Mouse (Mus musculus) kidney, embryonic 14.5 days (tissue): ENCODE measurements around the gene Rerg. TPM values are rescaled to one million over a fixed set of nuclear protein-coding genes. Genes with fewer than 3 reads are reported as not detected.
A peak's percentile ranks its signal among the peaks of the same experiment; 100 is the strongest.

ENCODE experiments used
- ATAC-seq: fragments of 200-750 bp; cut with Nextera tagmentation; 2 replicates; pipeline ENCODE4 v1.8.0; 2017; ENCODE audit warnings: moderate number of reproducible peaks, mild to moderate bottlenecking, moderate TSS enrichment, moderate library complexity; ENCODE audit not compliant: low FRiP score, low TSS enrichment
- H3K27ac ChIP-seq: fragments of 300-500 bp; sonication (generic); 2 replicates; pipeline ENCODE4 v1.5.1; 2014; ENCODE audit warnings: low read depth, mild to moderate bottlenecking, low read length, moderate library complexity, mixed read lengths
- H3K27me3 ChIP-seq: fragments of 300-500 bp; sonication (generic); 2 replicates; pipeline ENCODE4 v1.6.1; 2014; ENCODE audit warnings: mild to moderate bottlenecking, low read length; ENCODE audit not compliant: control insufficient read depth, insufficient read depth
- H3K36me3 ChIP-seq: fragments of 300-500 bp; sonication (generic); 2 replicates; pipeline ENCODE4 v1.6.1; 2014; ENCODE audit warnings: low read length, mixed read lengths; ENCODE audit not compliant: control insufficient read depth, insufficient read depth
- H3K4me1 ChIP-seq: fragments of 300-500 bp; sonication (generic); 2 replicates; pipeline ENCODE4 v1.6.1; 2014; ENCODE audit warnings: low read length, mixed read lengths; ENCODE audit not compliant: control insufficient read depth, insufficient read depth
- H3K4me2 ChIP-seq: fragments of 300-500 bp; sonication (generic); replicated peaks from 2 replicates; pipeline ENCODE4 v1.6.1; 2014; ENCODE audit warnings: low read depth, mild to moderate bottlenecking, low read length
- H3K4me3 ChIP-seq: fragments of 300-500 bp; sonication (generic); 2 replicates; pipeline ENCODE4 v1.5.1; 2014; ENCODE audit warnings: mild to moderate bottlenecking, low read length
- H3K9ac ChIP-seq: fragments of 300-500 bp; sonication (generic); 2 replicates; pipeline ENCODE4 v1.6.1; 2014; ENCODE audit warnings: low read depth, mild to moderate bottlenecking, low read length, moderate library complexity
- H3K9me3 ChIP-seq: fragments of 300-500 bp; sonication (generic); 2 replicates; pipeline ENCODE4 v1.6.1; 2016; ENCODE audit warnings: low read length; ENCODE audit not compliant: control insufficient read depth
- WGBS: fragments of 180-500 bp; shearing (Covaris S2); extraction: QIAGEN DNeasy Blood & Tissue Kit; methylation state at CpG from one replicate; pipeline ENCODE4 v1.1.7; 2014; 5-methylcytosine and 5-hydroxymethylcytosine counted together
- polyA plus RNA-seq: library from polyadenylated mRNA; unstranded; fragments of >200 nt; fragmentation: Nextera tagmentation; extraction: Ambion mirVana; gene quantifications from 2 replicates; pipeline ENCODE4 v1.2.1, GENCODE M21; 2014

Rerg gene
- polyA plus RNA-seq: 8.8 and 13.2 TPM in 2 replicates

DNA sequence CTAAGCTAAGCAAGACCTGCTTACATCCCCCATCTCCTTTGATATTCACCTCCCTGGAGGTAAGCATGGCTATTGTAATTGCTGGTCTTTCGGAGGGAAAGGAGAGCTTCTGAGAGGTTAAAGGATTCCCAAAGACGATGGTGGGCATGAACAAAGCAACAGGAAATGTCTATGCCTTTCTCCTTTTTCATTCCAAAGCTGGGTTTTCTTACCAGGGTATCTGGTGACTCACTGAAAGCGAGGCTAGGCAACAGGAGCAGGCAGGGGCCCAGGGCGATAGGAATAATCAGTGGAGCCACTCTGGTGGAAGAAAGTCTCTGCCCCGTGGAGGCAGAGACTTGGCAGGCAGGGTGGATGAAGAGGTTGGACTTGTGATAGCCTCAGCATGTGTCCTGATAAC is at the start of gene Rerg:
Gene Rerg, minus strand, starts transcription at position 272 of the 400 bp plus-strand sequence.
- no peak; the same call in 1 of the 2 replicates for ATAC-seq
- Histone ChIP-seq H3K9me3 (no peaks in the 10 kb centered on the region), H3K27me3 (no peaks in the 10 kb centered on the region), H3K36me3 (no peaks in the 10 kb centered on the region), H3K4me3 (peak within 1 kb of the TSS; percentile 55), H3K27ac (no peak within 1 kb of the TSS), H3K4me2 (peak within 1 kb of the TSS; percentile 95), H3K9ac (peak within 1 kb of the TSS; percentile 69), H3K4me1 (peaks cover 10% of the 10 kb centered on the region; the same call in 1 of the 2 replicates)
- WGBS: 17% methylated on average over 5 of the region's 5 CpGs

DNA sequence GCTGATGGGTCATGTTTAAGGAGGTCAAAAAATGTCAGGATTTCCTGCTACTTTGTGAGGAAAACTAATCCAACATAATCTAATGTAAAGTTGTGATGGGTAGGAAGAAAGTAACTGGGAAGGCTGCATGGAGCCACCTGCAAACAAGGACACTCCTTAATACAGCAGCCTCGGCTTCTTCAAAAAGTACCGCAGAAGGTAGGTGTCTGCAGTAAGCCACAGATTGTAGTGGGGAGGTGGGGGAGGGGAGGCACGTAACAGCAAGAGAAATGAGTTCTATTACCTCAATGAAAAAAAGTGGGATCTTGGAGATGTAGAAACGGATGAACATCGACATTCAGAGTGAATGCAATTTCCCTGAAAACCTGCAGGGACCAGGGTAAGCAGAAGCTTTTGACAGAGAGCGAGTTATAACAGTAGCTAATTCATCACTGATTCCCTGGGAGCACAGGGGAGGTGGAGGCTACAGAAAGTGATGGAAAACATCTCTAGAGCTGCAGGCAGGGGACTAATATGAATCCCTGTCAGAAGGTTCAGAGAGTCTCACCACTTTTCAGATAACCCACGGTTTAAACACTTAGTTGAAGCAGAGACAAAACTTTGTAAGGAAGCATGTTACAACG is 47.7 kb upstream of the Rerg start:
- Histone ChIP-seq H3K4me3 (no peak overlapping the region), H3K27me3 (no peaks in the 10 kb centered on the region), H3K9me3 (no peaks in the 10 kb centered on the region), H3K36me3 (no peaks in the 10 kb centered on the region), H3K27ac (no peak overlapping the region), H3K9ac (no peak overlapping the region), H3K4me2 (no peak overlapping the region), H3K4me1 (no peaks in the 10 kb centered on the region)
- ATAC-seq: no peak
- WGBS: 82% methylated on average over 8 of the region's 8 CpGs

DNA sequence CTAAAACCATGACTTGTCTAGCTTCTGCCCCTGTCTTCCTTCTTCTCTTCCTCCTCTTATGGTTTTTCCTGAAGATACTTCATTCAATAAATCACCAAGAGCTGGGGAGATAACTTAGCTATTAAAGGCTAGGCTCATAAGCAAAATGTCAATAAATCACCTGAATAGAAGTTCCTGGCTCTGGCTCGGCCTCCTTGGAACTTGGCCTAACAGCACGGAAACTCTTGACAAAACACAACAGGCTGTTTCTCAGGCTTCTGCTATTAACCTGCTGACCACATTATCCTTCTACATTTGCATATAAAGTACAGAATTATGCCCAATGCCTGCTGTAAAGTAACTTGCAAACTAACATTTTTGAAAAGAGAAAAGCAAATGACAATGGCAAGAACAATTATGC is 41.1 kb upstream of the Rerg start:
- 0 out of 2 replicates have a peak, but pooled peaks cover 4% of the 10 kb centered on the region for H3K9me3 ChIP-seq
- no peak overlapping the region for H3K4me3 ChIP-seq
- H3K4me1 ChIP-seq: no peaks in the 10 kb centered on the region; the same call in 1 of the 2 replicates
- ATAC-seq: no peak
- H3K27ac ChIP-seq: no peak overlapping the region
- no peaks in the 10 kb centered on the region for H3K27me3 ChIP-seq
- no peak overlapping the region for H3K9ac ChIP-seq
- H3K4me2 ChIP-seq: no peak overlapping the region
- 52% methylated on average over 2 of the region's 2 CpGs for WGBS
- H3K36me3 ChIP-seq: no peaks in the 10 kb centered on the region

DNA sequence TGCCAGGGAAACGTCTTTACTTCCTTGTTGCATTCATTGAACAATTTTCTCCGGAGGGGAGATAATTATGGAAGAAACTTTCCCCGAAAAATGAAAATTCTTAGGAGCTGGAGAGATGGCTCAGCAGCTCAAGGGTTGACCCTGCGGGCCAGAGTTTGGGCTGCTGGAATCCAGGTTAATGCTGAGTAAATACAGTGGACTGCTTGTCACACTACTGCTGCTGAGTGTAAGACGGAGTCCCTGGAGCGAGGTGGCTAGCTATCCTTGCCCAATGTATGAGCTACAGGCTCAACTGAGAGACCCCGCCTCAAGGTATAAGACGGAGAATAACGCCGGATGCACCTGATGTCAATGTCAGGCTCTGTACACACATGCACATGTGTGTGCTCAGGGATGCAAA is 40.7 kb upstream of the Rerg start:
- WGBS: 95% methylated on average over 10 of the region's 10 CpGs
- Histone ChIP-seq H3K4me3 (no peak overlapping the region), H3K27ac (no peak overlapping the region), H3K9me3 (0 out of 2 replicates have a peak, but pooled peaks cover 4% of the 10 kb centered on the region), H3K9ac (no peak overlapping the region), H3K36me3 (no peaks in the 10 kb centered on the region), H3K4me1 (no peaks in the 10 kb centered on the region; the same call in 1 of the 2 replicates), H3K27me3 (no peaks in the 10 kb centered on the region), H3K4me2 (no peak overlapping the region)
- ATAC-seq: no peak

DNA sequence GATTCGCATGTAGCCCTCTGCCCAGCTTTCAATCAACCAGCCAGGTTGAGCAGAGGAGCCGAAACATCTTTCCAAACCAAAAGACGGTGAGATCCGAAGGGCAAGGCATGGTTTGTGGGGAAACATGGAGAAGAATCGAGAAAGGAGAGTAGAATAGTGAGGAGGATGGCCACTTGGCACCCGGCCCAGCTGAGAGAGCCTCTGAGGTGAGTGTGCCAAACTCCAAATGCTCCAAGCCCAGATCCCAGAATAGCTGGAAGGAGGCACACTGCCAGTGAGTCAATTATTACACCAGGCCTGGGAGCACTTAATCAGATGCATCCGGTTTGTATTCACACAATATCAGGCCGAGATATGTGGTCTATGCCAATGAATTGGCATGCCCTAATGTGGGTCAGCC is 39.7 kb upstream of the Rerg start:
- H3K9me3 ChIP-seq: 0 out of 2 replicates have a peak, but pooled peaks cover 4% of the 10 kb centered on the region

DNA sequence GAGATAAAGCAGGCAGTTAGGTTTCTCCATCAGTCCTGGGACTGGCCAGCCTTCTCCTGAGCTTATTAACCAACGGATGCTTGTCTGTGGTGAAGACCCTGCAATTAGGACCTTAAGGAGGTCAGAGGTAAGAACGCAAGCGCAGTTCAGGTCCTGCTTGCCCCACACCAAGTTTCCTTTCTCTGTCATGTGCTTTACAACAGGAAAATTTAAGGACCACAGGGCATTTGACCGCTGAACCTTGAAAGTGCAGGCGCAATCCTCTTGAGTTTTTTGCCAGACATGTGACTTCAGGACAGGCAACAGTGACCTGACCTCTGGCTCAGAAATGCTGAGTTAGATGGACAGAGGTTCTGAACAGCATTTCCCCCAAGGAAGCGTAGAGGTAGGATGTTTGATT is 36.8 kb upstream of the Rerg start:
- no peak overlapping the region for H3K27ac ChIP-seq
- no peaks in the 10 kb centered on the region for H3K27me3 ChIP-seq
- H3K9me3 ChIP-seq: 0 out of 2 replicates have a peak, but pooled peaks cover 4% of the 10 kb centered on the region
- no peaks in the 10 kb centered on the region for H3K36me3 ChIP-seq
- no peaks in the 10 kb centered on the region; the same call in 1 of the 2 replicates for H3K4me1 ChIP-seq
- no peak overlapping the region for H3K4me2 ChIP-seq
- 42% methylated on average over 6 of the region's 6 CpGs for WGBS
- no peak overlapping the region for H3K9ac ChIP-seq
- H3K4me3 ChIP-seq: no peak overlapping the region
- no peak for ATAC-seq

More for the DNA sequence above, 39.7 kb upstream of the Rerg start:
- 85% methylated on average over 8 of the region's 8 CpGs for WGBS
- no peak overlapping the region for H3K4me2 ChIP-seq
- no peak for ATAC-seq
- no peaks in the 10 kb centered on the region for H3K27me3 ChIP-seq
- H3K4me3 ChIP-seq: no peak overlapping the region
- no peaks in the 10 kb centered on the region; the same call in 1 of the 2 replicates for H3K4me1 ChIP-seq
- no peak overlapping the region for H3K9ac ChIP-seq
- H3K36me3 ChIP-seq: no peaks in the 10 kb centered on the region
- H3K27ac ChIP-seq: no peak overlapping the region

DNA sequence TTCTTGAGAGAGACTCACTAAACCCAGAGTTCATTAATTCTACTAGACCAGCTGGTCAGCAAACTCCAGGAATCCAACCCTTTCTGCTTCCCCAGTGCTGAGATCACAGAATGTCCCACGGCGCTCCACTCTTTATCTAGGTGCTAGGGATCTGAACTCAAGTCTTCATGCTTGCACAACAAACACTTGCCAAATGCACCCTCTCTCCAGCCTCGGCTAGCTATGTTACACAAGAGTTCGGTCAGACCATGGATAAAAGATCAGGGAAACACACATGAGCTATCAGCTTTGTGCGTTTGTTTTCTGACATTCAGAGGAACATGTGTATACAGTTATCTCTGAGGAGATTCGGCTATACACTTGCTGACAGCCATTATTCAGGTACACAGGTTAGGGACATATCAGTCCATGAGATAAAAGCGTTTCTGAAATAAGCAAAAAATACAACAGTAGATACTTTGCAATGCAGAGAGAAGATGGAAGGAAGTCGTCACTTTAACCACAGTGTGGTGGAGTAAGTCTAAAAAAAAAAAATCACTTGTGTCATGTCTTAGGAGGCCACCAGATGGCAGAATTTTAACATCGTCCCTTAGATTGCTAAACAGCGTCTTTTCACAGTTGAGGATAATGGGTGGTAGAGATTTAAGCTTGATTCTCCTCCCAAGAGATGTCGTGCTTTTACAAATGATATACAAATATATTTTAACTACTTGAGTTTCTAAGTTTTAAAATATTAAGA is 35.5 kb upstream of the Rerg start:
- Histone ChIP-seq H3K9me3 (0 out of 2 replicates have a peak, but pooled peaks cover 4% of the 10 kb centered on the region), H3K4me1 (no peaks in the 10 kb centered on the region; the same call in 1 of the 2 replicates), H3K36me3 (no peaks in the 10 kb centered on the region), H3K9ac (no peak overlapping the region), H3K27ac (no peak overlapping the region), H3K27me3 (no peaks in the 10 kb centered on the region), H3K4me3 (no peak overlapping the region), H3K4me2 (no peak overlapping the region)
- 63% methylated on average over 11 of the region's 11 CpGs for WGBS
- ATAC-seq: peak; percentile 44; the same call in 1 of the 2 replicates

DNA sequence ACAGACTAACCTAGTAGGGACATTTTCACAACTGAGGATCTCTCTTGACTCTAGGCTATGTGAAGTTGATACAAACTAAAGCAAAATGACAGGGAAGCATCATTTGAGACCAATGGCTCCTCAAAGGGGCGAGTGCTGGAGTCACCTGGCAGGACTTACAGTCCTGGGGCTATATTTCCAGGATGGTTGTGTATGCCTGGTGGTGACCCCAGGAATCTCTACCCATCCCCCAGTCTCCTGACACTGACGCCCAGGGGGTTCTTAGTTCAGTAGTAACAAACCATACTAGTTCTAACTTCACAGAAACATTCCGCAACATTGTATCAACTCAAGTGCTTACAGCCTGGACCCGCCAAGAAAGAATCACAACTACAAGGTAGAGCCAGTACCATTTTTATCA is 32.4 kb upstream of the Rerg start:
- no peaks in the 10 kb centered on the region for H3K36me3 ChIP-seq
- H3K9ac ChIP-seq: no peak overlapping the region
- no peak overlapping the region for H3K4me3 ChIP-seq
- no peak overlapping the region for H3K27ac ChIP-seq
- H3K27me3 ChIP-seq: no peaks in the 10 kb centered on the region
- 0 out of 2 replicates have a peak, but pooled peaks cover under 1% of the 10 kb centered on the region for H3K9me3 ChIP-seq
- no peak overlapping the region for H3K4me2 ChIP-seq
- 86% methylated on average over 4 of the region's 4 CpGs for WGBS
- ATAC-seq: no peak
- no peaks in the 10 kb centered on the region; the same call in 1 of the 2 replicates for H3K4me1 ChIP-seq

DNA sequence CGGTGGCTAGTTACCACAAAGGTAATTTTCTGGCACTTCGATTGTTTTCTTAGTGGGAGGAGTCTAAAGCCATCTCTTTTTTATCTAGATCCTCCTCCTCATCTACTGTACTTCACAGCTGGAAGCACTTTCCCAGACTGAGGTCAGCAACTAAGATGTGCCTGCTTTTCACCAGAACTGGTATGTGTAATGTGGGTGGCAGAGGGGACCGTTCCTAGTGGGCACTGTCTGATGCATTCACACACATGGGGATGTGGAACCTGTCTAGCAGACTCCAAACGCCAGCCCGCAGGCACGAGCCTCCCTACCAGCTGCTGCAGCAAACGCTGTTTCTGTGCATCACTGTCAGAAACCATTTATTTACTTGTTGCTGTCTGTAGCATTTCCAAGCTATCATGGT is 31.3 kb upstream of the Rerg start:
- Histone ChIP-seq H3K36me3 (no peaks in the 10 kb centered on the region), H3K4me1 (no peaks in the 10 kb centered on the region), H3K27me3 (no peaks in the 10 kb centered on the region), H3K4me2 (no peak overlapping the region), H3K27ac (no peak overlapping the region), H3K9me3 (no peaks in the 10 kb centered on the region), H3K9ac (no peak overlapping the region), H3K4me3 (no peak overlapping the region)
- peak; percentile 46; the same call in 1 of the 2 replicates for ATAC-seq
- 72% methylated on average over 7 of the region's 7 CpGs for WGBS
